Mouse (Mus musculus) midbrain, embryonic 12.5 days (tissue): ENCODE measurements around the gene Lman2. TPM values are rescaled to one million over a fixed set of nuclear protein-coding genes. Genes with fewer than 3 reads are reported as not detected.

Experiments
- ATAC-seq: fragments of 200-750 bp; cut with Nextera tagmentation; 2 replicates; pipeline ENCODE4 v1.8.0; 2017; ENCODE audit warnings: low read depth, moderate TSS enrichment, moderate library complexity; ENCODE audit not compliant: low FRiP score
- H3K27ac ChIP-seq: fragments of 300-500 bp; sonication (generic); replicated peaks from 2 replicates; pipeline ENCODE4 v1.5.1; 2016; ENCODE audit warnings: mild to moderate bottlenecking
- H3K27me3 ChIP-seq: fragments of 300-500 bp; sonication (generic); 2 replicates; pipeline ENCODE4 v1.6.1; 2016; ENCODE audit warnings: mild to moderate bottlenecking
- H3K36me3 ChIP-seq: fragments of 300-500 bp; sonication (generic); 2 replicates; pipeline ENCODE4 v1.6.1; 2016
- H3K4me1 ChIP-seq: fragments of 300-500 bp; sonication (generic); 2 replicates; pipeline ENCODE4 v1.6.1; 2016
- H3K4me2 ChIP-seq: fragments of 300-500 bp; sonication (generic); replicated peaks from 2 replicates; pipeline ENCODE4 v1.6.1; 2016; ENCODE audit warnings: mild to moderate bottlenecking, moderate library complexity
- H3K4me3 ChIP-seq: fragments of 300-500 bp; sonication (generic); 2 replicates; pipeline ENCODE4 v1.5.1; 2016; ENCODE audit warnings: mild to moderate bottlenecking
- H3K9ac ChIP-seq: fragments of 300-500 bp; sonication (generic); replicated peaks from 2 replicates; pipeline ENCODE4 v1.6.1; 2016; ENCODE audit warnings: mild to moderate bottlenecking, moderate library complexity
- H3K9me3 ChIP-seq: fragments of 300-500 bp; sonication (generic); 2 replicates; pipeline ENCODE4 v1.6.1; 2016; ENCODE audit warnings: mild to moderate bottlenecking
- WGBS: fragments of 180-500 bp; shearing (Covaris S2); methylation state at CpG from one replicate; pipeline ENCODE4 v1.1.7; 2016; 5-methylcytosine and 5-hydroxymethylcytosine counted together
- polyA plus RNA-seq: library from polyadenylated mRNA; unstranded; fragments of >200 nt; fragmentation: Nextera tagmentation; extraction: Ambion mirVana; gene quantifications from 2 replicates; pipeline ENCODE4 v1.2.1, GENCODE M21; 2016

Lman2 gene
- polyA plus RNA-seq, 1 experiment from 2014 or later: 91.8 TPM

DNA sequence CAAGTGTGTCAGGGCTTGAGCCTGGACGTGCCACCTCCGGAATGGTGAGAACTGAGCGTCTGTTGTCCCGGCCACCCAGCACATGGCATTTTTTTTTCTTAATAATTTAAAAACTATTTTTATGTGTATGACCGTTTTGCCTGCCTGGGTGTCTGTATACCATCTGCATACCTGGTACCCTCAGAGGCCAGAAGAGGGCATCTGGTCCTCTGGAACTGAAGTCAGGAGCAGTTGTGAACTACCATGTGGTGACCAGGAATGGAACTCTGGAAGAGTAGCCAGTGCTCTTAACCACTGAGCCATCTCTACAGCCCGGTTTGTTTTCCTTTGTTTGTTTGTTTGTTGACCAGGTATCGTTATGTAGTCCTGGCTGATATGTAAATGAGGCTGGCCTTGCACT, 5.8 kb upstream of the Lman2 start:
- Histone ChIP-seq H3K27me3 (peaks cover 53% of the 10 kb centered on the region), H3K4me3 (no peak overlapping the region), H3K4me2 (no peak overlapping the region), H3K27ac (no peak overlapping the region), H3K9me3 (no peaks in the 10 kb centered on the region), H3K36me3 (no peaks in the 10 kb centered on the region), H3K9ac (no peak overlapping the region), H3K4me1 (no peaks in the 10 kb centered on the region)
- ATAC-seq: no peak
- 82% methylated on average over 7 of the region's 7 CpGs for WGBS

DNA sequence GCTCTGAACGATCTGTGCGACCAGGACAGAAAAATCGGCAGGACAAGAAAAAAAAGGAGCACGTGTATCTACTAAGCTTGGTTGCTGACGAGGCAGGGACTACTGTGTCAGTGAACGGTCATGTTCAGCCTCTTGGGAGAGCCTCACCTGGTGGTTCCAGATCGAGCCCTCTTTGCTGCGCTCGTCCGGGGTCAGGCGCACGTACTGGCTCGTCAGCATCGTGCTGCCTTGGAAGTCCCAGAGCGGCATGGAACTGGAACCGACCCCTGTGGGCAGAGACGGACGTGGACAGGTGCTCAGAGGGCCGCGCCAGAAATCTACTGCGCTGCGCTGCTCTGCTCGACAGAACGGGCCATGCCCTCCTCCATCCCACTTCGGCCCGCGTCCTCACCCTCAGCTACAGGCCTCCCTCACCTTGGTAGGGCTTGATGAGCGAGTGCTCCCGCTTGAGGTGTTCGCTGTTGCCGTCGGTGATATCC, 570 bp downstream of the Lman2 start:
- Histone ChIP-seq H3K27me3 (peaks cover 11% of the 10 kb centered on the region), H3K4me3 (peak overlapping the region; percentile 85), H3K27ac (peak overlapping the region; percentile 90), H3K4me2 (peak overlapping the region; percentile 88), H3K36me3 (peaks cover 33% of the 10 kb centered on the region), H3K9me3 (no peaks in the 10 kb centered on the region), H3K9ac (peak overlapping the region; percentile 89), H3K4me1 (peaks cover 21% of the 10 kb centered on the region)
- WGBS: under 1% methylated on average over 32 of the region's 32 CpGs
- peak; percentile 59 for ATAC-seq

DNA sequence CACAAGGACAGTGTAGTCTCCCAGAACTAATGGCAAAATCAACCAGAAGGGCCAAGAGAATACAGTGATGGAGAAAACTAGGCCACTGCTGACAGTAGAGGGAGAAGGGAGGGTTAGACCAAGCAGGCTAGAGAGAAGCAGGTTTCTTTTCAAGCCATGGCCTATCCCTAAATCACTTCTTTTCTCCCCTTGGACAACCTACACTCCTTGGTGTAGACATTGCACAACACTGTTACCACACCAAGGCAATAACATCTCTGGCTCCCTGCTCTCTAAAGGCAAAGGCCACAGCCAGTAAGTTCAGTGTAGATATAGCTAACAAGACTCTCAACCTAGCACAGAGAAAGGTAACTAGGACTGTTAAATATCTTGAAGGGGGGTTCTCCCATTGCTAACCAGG, 1.4 kb downstream of the Lman2 start:
- peaks cover 8% of the 10 kb centered on the region for H3K27me3 ChIP-seq
- peak overlapping the region; percentile 89; the same call in 1 of the 2 replicates for H3K9ac ChIP-seq
- H3K4me1 ChIP-seq: peaks cover 21% of the 10 kb centered on the region
- peak overlapping the region; percentile 85 for H3K4me3 ChIP-seq
- no peak for ATAC-seq
- H3K4me2 ChIP-seq: peak overlapping the region; percentile 88
- no peaks in the 10 kb centered on the region for H3K9me3 ChIP-seq
- no peak overlapping the region for H3K27ac ChIP-seq
- peaks cover 42% of the 10 kb centered on the region for H3K36me3 ChIP-seq

DNA sequence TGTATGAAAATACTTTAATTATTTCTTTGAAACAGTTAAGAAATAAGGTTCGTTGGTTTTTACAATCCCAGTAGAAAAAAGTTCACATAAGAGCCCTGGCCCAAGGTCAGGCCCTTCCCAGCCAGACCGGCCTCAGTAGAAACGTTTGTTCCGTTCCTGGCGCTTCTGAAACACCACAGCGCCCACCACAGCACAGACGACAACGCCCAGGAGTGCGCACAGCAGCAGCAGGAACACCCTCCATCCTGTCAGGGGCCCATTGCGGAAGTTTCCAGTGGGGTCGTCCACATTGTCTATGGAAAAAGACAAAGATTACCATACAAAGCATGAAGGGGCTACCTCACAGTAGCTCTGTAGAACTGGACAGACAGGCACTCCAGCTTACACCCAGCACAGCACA, 15.8 kb downstream of the Lman2 start:
- H3K4me2 ChIP-seq: no peak overlapping the region
- H3K4me3 ChIP-seq: no peak overlapping the region
- 87% methylated on average over 11 of the region's 11 CpGs for WGBS
- peaks cover 78% of the 10 kb centered on the region for H3K36me3 ChIP-seq
- no peaks in the 10 kb centered on the region for H3K4me1 ChIP-seq
- no peak overlapping the region for H3K27ac ChIP-seq
- H3K27me3 ChIP-seq: no peaks in the 10 kb centered on the region
- no peak overlapping the region for H3K9ac ChIP-seq
- ATAC-seq: no peak
- H3K9me3 ChIP-seq: no peaks in the 10 kb centered on the region

DNA sequence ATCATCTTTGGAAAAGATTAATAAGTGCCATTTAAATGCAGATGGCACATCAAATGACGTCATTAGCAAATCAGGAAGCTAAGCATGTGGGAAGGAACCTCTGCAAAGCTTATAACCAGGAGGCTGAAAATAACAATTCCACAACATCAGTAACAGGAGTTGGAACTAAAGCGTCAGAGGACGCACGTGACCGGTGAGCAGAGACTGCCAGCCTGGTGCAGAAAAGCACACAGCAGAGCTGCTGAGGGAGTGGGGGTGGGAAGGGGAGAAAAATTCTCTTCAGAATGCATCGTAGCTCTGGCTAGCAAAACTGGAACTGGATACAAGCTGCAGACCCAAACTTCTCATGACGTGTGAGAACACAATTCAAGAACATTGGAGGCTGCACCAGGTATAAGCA, 18.3 kb downstream of the Lman2 start:
- Histone ChIP-seq H3K27ac (no peak overlapping the region), H3K9ac (no peak overlapping the region), H3K4me3 (no peak overlapping the region), H3K4me1 (no peaks in the 10 kb centered on the region), H3K4me2 (no peak overlapping the region), H3K36me3 (peaks cover 55% of the 10 kb centered on the region), H3K9me3 (no peaks in the 10 kb centered on the region), H3K27me3 (no peaks in the 10 kb centered on the region)
- WGBS: 87% methylated on average over 7 of the region's 7 CpGs
- no peak for ATAC-seq

DNA sequence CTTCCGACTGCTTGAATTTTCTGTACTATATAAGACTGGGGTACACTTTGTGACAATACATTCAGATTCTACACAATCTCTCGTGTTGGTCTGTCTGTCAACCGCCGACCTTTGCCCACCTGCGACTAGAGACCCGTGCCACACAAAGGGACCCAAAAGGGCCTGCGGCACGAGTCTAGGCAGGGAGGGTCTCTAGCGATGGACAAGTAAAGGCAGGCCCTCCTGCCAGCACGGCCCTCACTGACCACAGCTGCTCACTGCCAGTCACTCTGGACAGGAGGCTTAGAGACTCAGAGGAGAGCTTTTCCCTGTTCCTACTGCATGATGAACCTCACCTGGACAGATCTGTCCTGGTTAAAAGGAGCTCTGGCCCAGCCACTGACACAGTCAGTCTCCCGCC, 20.1 kb downstream of the Lman2 start:
- H3K9me3 ChIP-seq: no peaks in the 10 kb centered on the region
- H3K9ac ChIP-seq: no peak overlapping the region
- H3K27ac ChIP-seq: no peak overlapping the region
- 49% methylated on average over 11 of the region's 11 CpGs for WGBS
- H3K36me3 ChIP-seq: peaks cover 37% of the 10 kb centered on the region
- H3K4me2 ChIP-seq: no peak overlapping the region
- H3K27me3 ChIP-seq: no peaks in the 10 kb centered on the region
- no peaks in the 10 kb centered on the region for H3K4me1 ChIP-seq
- no peak for ATAC-seq
- H3K4me3 ChIP-seq: no peak overlapping the region

DNA sequence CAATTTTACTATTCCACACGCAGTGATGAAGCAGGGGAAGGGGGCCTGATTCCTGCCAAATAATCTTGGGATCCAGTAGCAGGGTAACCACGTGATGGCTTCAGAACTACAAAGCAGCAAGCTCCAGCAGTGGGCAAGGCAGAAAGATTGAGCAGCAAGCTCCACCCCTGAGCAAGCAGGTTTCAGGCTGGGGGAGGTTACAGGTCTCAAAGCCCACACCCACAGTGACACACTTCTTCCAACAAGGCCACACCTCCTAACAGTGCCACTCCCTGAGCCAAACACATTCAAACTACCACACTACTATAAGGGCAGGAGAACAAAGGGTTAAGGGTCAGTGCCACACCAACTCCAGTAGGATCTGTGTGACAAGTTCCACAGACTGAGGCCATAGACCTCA, 23.3 kb downstream of the Lman2 start:
- no peak for ATAC-seq
- H3K36me3 ChIP-seq: peaks cover 5% of the 10 kb centered on the region
- no peak overlapping the region for H3K4me3 ChIP-seq
- no peaks in the 10 kb centered on the region for H3K4me1 ChIP-seq
- H3K27ac ChIP-seq: no peak overlapping the region
- WGBS: 33% methylated on average over 2 of the region's 2 CpGs
- H3K27me3 ChIP-seq: no peaks in the 10 kb centered on the region
- H3K4me2 ChIP-seq: no peak overlapping the region
- H3K9ac ChIP-seq: no peak overlapping the region
- H3K9me3 ChIP-seq: no peaks in the 10 kb centered on the region

DNA sequence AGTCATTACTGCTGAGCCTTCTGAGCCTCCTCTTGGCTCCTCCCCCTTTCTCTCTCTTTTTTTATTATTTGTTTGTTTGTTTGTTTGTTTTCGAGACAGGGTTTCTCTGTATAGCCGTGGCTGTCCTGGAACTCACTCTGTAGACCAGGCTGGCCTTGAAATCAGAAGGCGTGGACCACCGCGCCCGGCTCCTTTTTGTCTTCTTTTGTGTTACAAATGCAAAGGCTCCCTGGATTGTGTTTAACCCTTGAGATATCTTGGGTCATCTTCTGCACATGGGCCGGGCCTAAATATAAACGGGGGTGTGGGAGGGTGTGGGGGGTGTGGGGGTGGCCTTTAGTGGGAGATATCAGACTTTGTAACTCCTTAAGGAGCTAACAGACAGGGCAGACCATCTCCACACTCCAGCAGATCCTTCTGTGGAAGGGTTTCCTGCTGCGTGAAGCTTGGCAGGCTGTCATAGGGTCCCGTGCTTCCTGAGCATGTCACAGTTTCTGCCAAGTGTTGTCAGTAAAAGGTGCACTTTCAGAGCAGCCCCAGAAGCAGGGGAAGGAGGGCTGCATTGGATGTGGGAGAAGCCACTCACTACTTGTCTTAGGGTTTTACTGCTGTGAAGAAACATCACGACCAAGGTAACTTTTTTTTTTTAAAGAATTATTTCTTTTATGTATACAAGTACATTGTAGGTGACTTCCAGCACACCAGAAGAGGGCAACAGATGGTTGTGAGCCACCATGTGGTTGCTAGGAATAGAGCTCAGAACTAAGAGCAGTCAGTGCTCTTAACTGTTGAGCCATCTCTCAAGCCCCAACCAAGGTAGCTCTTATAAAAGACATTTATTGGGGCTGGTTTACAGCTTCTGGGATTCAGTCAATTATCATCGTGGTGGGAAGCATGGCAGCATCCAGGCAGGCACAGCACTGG, 24.2 kb downstream of the Lman2 start:
- Histone ChIP-seq H3K27me3 (no peaks in the 10 kb centered on the region), H3K4me2 (no peak overlapping the region), H3K4me3 (no peak overlapping the region), H3K27ac (no peak overlapping the region), H3K4me1 (no peaks in the 10 kb centered on the region), H3K36me3 (no peaks in the 10 kb centered on the region), H3K9me3 (no peaks in the 10 kb centered on the region), H3K9ac (no peak overlapping the region)
- no peak for ATAC-seq
- 67% methylated on average over 12 of the region's 12 CpGs for WGBS

DNA sequence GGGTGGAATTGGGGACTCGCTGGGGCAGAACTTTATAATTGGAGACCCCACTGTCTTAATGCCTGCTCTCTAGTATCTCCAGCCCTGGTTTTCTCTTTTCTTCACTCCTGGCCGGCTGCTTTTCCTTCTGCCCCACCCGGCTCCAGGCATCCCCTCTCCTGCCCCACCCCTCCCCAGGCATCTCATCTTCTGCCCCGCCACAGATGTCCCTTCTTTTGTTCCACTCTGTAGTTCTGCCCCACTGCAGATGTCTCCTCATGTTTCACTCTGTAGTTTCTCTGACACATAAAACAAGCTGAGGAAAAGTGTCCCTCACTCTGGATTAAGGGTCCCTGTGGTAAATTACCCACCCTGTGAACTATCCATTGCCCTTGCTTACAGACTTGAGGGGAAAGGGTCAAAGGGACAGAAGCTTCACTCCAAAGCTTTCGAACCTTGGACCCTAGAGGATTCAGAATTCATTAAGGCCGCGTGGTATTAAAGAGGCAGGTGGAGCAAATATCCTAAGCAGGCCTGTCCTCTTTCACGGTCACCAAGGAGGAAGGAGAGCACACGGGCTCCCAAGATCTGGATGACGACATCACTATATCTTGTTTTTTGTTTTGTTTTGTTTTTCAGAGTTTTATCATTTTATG, 25.1 kb downstream of the Lman2 start:
- no peaks in the 10 kb centered on the region for H3K4me1 ChIP-seq
- H3K27me3 ChIP-seq: no peaks in the 10 kb centered on the region
- H3K4me2 ChIP-seq: no peak overlapping the region
- H3K36me3 ChIP-seq: no peaks in the 10 kb centered on the region
- H3K27ac ChIP-seq: no peak overlapping the region
- no peaks in the 10 kb centered on the region for H3K9me3 ChIP-seq
- no peak overlapping the region for H3K9ac ChIP-seq
- no peak overlapping the region for H3K4me3 ChIP-seq
- 67% methylated on average over 10 of the region's 10 CpGs for WGBS
- ATAC-seq: no peak

DNA sequence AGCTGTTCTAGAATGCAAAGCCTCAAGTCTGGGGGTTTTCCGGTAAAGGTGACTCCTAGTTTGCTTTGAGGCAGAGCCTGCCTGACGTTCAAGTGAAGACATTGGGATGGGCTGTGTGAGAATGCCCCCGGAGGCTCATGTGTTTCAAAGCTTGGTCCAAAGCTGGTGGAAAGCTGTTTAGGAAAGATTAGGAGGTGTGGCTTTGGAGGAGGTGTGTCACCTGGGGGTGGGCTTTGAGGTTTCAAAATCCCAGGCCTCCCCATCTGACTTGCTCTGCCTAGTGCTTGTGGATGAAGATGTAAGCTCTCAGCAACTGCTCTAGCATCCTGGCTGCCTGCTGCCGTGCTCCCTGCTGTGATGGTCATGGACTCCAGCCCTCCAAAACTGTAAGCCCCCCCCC, 26.9 kb downstream of the Lman2 start:
- H3K4me1 ChIP-seq: peaks cover 7% of the 10 kb centered on the region; the same call in 1 of the 2 replicates
- no peak overlapping the region for H3K4me3 ChIP-seq
- no peak overlapping the region for H3K4me2 ChIP-seq
- 82% methylated on average over 4 of the region's 4 CpGs for WGBS
- no peak for ATAC-seq
- H3K9ac ChIP-seq: no peak overlapping the region
- H3K27me3 ChIP-seq: no peaks in the 10 kb centered on the region
- H3K27ac ChIP-seq: no peak overlapping the region
- no peaks in the 10 kb centered on the region for H3K36me3 ChIP-seq
- H3K9me3 ChIP-seq: no peaks in the 10 kb centered on the region

DNA sequence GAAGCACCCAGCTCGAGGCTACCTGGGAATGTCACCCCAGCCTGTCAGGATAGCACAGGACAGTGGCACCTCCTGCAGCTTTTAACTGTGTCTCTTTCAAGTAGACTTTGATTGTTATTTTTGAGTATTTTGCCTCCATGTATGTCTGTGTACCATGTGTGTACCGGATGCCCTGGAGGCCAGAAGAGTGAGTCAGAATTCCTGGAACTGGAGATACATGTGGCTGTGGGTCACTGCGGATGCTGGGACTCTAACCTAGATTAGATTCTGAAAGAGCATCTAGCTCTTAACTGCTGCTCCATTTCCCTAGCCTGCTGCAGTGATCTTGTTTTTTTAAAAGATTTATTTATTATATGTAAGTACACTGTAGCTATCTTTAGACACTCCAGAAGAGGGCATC, 30.3 kb downstream of the Lman2 start:
- no peak overlapping the region for H3K9ac ChIP-seq
- peaks cover 34% of the 10 kb centered on the region for H3K4me1 ChIP-seq
- no peaks in the 10 kb centered on the region for H3K36me3 ChIP-seq
- no peak overlapping the region for H3K4me3 ChIP-seq
- no peak overlapping the region for H3K27ac ChIP-seq
- no peak for ATAC-seq
- H3K27me3 ChIP-seq: peaks cover 11% of the 10 kb centered on the region; the same call in 1 of the 2 replicates
- WGBS: 94% methylated on average over 3 of the region's 3 CpGs
- H3K9me3 ChIP-seq: no peaks in the 10 kb centered on the region
- no peak overlapping the region for H3K4me2 ChIP-seq
